Mouse (Mus musculus): ENCODE measurements around the gene Rfx7. TPM values are rescaled to one million over a fixed set of nuclear protein-coding genes. Genes with fewer than 3 reads are reported as not detected.
A peak's percentile ranks its signal among the peaks of the same experiment; 100 is the strongest.

Gene Rfx7
- 12.6 and 13.9 TPM in 2 replicates for polyA plus RNA-seq (2014; fragmentation: Nextera tagmentation; extraction: Ambion mirVana)

DNA sequence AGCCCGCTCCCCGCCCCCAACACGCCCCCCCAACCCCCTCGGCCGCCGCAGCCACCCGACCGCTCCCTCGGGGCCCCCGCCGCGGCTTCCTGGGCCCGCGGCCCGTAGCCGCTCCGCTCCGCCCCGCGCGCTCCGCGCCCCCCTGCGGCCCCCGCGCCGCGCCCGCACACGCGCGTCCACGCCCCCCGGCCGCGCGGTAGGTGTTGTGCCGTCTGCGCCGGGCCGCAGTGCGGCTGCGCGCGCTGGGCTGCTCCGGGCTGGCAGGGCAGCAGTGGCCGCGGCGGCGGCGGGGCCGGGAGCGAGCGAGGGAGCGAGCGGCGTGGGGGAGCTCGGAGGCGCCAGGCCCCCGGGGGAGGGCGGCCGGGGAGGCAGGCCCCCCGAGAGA is at the start of gene Rfx7:
Gene Rfx7, plus strand, starts transcription at position 245 of the 385 bp plus-strand sequence.
- DNase-seq (ENCODE audit: low spot score) = peak; percentile 91
- H3K9me3 ChIP-seq (ENCODE audit: control insufficient read depth, low read length) = no peaks in the 10 kb centered on the region

DNA sequence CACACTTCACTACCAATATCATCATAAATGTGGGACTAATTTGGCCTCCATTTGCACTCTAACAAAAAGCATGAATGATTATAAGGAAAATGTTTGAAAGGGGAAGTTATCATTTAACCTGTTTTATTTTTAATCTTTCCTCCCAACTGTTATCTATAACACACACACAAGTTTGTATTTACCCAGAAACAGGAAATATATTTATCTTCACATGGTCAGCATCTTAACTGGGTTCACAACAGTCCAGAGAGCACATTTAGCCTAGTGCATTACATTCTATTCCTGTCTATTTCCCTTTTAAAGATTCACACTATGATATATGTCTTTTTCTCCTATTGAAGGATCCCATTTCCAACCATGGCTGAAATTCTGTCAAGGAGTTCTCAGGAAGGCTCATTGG is 43.5 kb upstream of the Rfx7 start:
- no peak overlapping the region for H3K9ac ChIP-seq (ENCODE audit: low read depth, low read length)
- ATAC-seq (ENCODE audit: low read depth) (no peak), DNase-seq (ENCODE audit: low spot score) (no peak)
- peaks cover 5% of the 10 kb centered on the region for H3K4me1 ChIP-seq (ENCODE audit: control insufficient read depth, insufficient read depth, low read length)
- H3K27ac ChIP-seq (replicated peaks; ENCODE audit: low read depth, low read length) = no peak overlapping the region
- no peaks in the 10 kb centered on the region for H3K27me3 ChIP-seq (replicated peaks; ENCODE audit: control insufficient read depth, insufficient read depth, low read length)
- H3K4me2 ChIP-seq (ENCODE audit: low read depth, low read length) = no peak overlapping the region
- H3K4me3 ChIP-seq (ENCODE audit: low read depth, low read length) = no peak overlapping the region
- peaks cover 14% of the 10 kb centered on the region; the same call in 1 of the 2 replicates for H3K36me3 ChIP-seq (ENCODE audit: control insufficient read depth, insufficient read depth, low read length)
- H3K9me3 ChIP-seq (ENCODE audit: control insufficient read depth, low read length) = no peaks in the 10 kb centered on the region

More for the DNA sequence above, at the start of gene Rfx7:
- Histone ChIP-seq H3K9ac (ENCODE audit: low read depth, low read length) (peak within 1 kb of the TSS; percentile 98), H3K27ac (replicated peaks; ENCODE audit: low read depth, low read length) (peak within 1 kb of the TSS; percentile 99), H3K4me1 (ENCODE audit: control insufficient read depth, insufficient read depth, low read length) (peaks cover 15% of the 10 kb centered on the region), H3K36me3 (ENCODE audit: control insufficient read depth, insufficient read depth, low read length) (no peaks in the 10 kb centered on the region), H3K4me3 (ENCODE audit: low read depth, low read length) (peak within 1 kb of the TSS; percentile 92), H3K4me2 (ENCODE audit: low read depth, low read length) (peak within 1 kb of the TSS; percentile 76), H3K27me3 (replicated peaks; ENCODE audit: control insufficient read depth, insufficient read depth, low read length) (no peaks in the 10 kb centered on the region)
- peak; percentile 92 for ATAC-seq (ENCODE audit: low read depth)
- WGBS = 2% methylated on average over 12 of the region's 63 CpGs

DNA sequence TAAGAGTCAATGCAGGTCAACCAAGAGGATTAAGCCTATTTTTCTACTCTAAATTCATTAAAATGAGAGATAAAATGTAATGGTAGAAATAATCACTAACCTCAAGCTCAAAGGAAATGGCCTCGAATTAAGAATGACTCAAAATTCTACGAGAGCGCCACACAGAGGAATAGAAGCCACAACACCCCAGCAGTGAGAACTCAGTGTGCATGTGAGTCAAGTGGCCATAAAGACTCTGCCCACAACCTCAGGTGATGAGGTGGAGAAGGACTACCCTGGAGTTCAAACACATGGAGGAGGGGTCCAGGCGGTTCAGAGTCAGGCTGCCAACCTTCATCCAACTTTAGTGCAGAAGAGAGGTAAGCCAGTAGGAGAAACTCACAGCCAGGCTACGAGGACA is 42.9 kb upstream of the Rfx7 start:
- Histone ChIP-seq H3K27ac (replicated peaks; ENCODE audit: low read depth, low read length) (no peak overlapping the region), H3K4me1 (ENCODE audit: control insufficient read depth, insufficient read depth, low read length) (peaks cover 5% of the 10 kb centered on the region), H3K27me3 (replicated peaks; ENCODE audit: control insufficient read depth, insufficient read depth, low read length) (no peaks in the 10 kb centered on the region), H3K4me2 (ENCODE audit: low read depth, low read length) (no peak overlapping the region), H3K36me3 (ENCODE audit: control insufficient read depth, insufficient read depth, low read length) (peaks cover 14% of the 10 kb centered on the region; the same call in 1 of the 2 replicates), H3K4me3 (ENCODE audit: low read depth, low read length) (no peak overlapping the region), H3K9me3 (ENCODE audit: control insufficient read depth, low read length) (no peaks in the 10 kb centered on the region), H3K9ac (ENCODE audit: low read depth, low read length) (no peak overlapping the region)
- ATAC-seq (ENCODE audit: low read depth) = no peak
- WGBS = 88% methylated on average over 5 of the region's 5 CpGs
- DNase-seq (ENCODE audit: low spot score) = no peak

DNA sequence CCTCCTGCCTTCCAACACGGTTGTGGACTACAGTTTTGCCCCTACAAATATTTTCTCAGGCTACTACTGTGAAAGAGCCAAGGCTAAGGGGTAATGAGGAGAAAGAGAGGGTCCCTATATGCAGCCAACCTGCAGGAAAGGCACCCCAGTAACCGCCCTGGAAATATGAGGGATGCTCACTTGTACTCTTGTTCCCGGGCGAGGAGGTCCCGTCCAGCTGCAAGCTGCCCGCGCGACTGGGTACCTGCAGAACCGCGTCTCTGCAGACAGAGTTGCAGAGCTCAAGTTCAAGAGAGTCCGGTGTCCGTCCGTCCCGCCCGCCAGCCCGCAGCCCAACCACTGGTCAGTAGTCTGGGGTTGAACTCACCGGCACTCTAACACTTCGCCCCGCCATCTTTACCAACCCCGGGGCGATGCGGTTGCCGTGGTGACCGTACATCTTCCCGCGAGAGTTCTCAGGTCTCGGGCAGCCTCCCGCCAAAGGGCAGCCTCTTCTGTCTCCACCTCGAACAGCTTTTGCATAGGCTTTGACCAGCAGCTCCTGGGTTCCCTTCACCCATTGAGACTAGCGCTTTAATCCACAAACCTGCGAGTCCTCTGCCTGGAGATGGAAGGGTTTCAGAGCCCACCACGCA is 40.4 kb upstream of the Rfx7 start:
- H3K27me3 ChIP-seq (replicated peaks; ENCODE audit: control insufficient read depth, insufficient read depth, low read length) = no peaks in the 10 kb centered on the region
- H3K4me2 ChIP-seq (ENCODE audit: low read depth, low read length) = peak overlapping the region; percentile 73
- WGBS = under 1% methylated on average over 32 of the region's 32 CpGs
- no peaks in the 10 kb centered on the region for H3K9me3 ChIP-seq (ENCODE audit: control insufficient read depth, low read length)
- H3K36me3 ChIP-seq (ENCODE audit: control insufficient read depth, insufficient read depth, low read length) = peaks cover 9% of the 10 kb centered on the region; the same call in 1 of the 2 replicates
- H3K4me1 ChIP-seq (ENCODE audit: control insufficient read depth, insufficient read depth, low read length) = peaks cover 5% of the 10 kb centered on the region
- H3K4me3 ChIP-seq (ENCODE audit: low read depth, low read length) = peak overlapping the region; percentile 64
- peak; percentile 99 for ATAC-seq (ENCODE audit: low read depth)
- H3K9ac ChIP-seq (ENCODE audit: low read depth, low read length) = peak overlapping the region; percentile 75
- peak; percentile 93 for DNase-seq (ENCODE audit: low spot score)
- H3K27ac ChIP-seq (replicated peaks; ENCODE audit: low read depth, low read length) = peak overlapping the region; percentile 80

DNA sequence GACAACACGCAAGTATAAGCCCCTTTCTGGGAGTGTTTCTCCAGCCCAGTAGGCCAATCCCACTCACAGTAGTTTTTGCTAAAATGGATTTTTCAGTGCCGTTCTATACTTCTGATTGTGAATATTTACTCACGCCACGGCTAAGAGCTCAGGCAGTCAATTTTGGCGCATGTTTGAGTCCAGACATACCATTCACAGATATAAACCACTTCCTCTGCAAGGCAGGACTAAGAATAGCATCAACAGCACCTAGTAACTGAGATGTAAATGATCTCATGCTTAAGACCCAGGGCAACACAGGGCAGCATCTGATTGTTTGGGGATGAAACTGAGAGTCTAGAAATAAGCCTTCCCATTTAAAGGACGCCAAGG is 39.9 kb upstream of the Rfx7 start, which contains the start of gene Tex9:
Gene Tex9, minus strand, starts transcription at position 19 of the 372 bp plus-strand sequence.
- WGBS = 16% methylated on average over 6 of the region's 6 CpGs
- peaks cover 5% of the 10 kb centered on the region for H3K4me1 ChIP-seq (ENCODE audit: control insufficient read depth, insufficient read depth, low read length)
- H3K4me2 ChIP-seq (ENCODE audit: low read depth, low read length) = peak within 1 kb of the TSS; percentile 73
- no peaks in the 10 kb centered on the region for H3K9me3 ChIP-seq (ENCODE audit: control insufficient read depth, low read length)
- H3K4me3 ChIP-seq (ENCODE audit: low read depth, low read length) = peak within 1 kb of the TSS; percentile 64
- DNase-seq (ENCODE audit: low spot score) = peak; percentile 25
- ATAC-seq (ENCODE audit: low read depth) = peak; percentile 66
- H3K27me3 ChIP-seq (replicated peaks; ENCODE audit: control insufficient read depth, insufficient read depth, low read length) = no peaks in the 10 kb centered on the region
- peak within 1 kb of the TSS; percentile 75 for H3K9ac ChIP-seq (ENCODE audit: low read depth, low read length)
- H3K36me3 ChIP-seq (ENCODE audit: control insufficient read depth, insufficient read depth, low read length) = peaks cover 4% of the 10 kb centered on the region; the same call in 1 of the 2 replicates
- peak within 1 kb of the TSS; percentile 80 for H3K27ac ChIP-seq (replicated peaks; ENCODE audit: low read depth, low read length)

DNA sequence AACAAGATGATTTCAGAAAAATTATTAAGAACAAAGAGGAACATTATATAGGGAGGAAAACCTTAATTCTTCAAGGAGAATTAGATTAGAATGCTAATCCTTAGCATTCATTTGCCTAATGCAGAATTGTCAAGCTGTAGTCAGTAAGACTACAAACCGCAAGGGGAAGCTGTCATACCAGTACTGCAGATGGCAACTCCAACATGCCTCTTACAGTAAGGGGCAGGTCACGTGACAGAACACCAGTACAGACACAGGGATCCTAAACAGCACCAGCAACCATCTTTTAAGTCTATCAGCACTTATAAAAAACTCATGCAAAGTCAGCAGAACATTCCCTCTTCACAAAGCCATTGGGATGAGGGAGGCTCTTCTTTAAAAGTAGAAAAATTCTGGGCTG is 38.6 kb upstream of the Rfx7 start:
- no peaks in the 10 kb centered on the region for H3K27me3 ChIP-seq (replicated peaks; ENCODE audit: control insufficient read depth, insufficient read depth, low read length)
- H3K9me3 ChIP-seq (ENCODE audit: control insufficient read depth, low read length) = no peaks in the 10 kb centered on the region
- no peak for DNase-seq (ENCODE audit: low spot score)
- no peaks in the 10 kb centered on the region for H3K36me3 ChIP-seq (ENCODE audit: control insufficient read depth, insufficient read depth, low read length)
- H3K4me1 ChIP-seq (ENCODE audit: control insufficient read depth, insufficient read depth, low read length) = peaks cover 5% of the 10 kb centered on the region
- H3K9ac ChIP-seq (ENCODE audit: low read depth, low read length) = no peak overlapping the region
- H3K4me2 ChIP-seq (ENCODE audit: low read depth, low read length) = no peak overlapping the region
- 84% methylated on average over 2 of the region's 2 CpGs for WGBS
- no peak overlapping the region for H3K27ac ChIP-seq (replicated peaks; ENCODE audit: low read depth, low read length)
- H3K4me3 ChIP-seq (ENCODE audit: low read depth, low read length) = no peak overlapping the region
- no peak for ATAC-seq (ENCODE audit: low read depth)

DNA sequence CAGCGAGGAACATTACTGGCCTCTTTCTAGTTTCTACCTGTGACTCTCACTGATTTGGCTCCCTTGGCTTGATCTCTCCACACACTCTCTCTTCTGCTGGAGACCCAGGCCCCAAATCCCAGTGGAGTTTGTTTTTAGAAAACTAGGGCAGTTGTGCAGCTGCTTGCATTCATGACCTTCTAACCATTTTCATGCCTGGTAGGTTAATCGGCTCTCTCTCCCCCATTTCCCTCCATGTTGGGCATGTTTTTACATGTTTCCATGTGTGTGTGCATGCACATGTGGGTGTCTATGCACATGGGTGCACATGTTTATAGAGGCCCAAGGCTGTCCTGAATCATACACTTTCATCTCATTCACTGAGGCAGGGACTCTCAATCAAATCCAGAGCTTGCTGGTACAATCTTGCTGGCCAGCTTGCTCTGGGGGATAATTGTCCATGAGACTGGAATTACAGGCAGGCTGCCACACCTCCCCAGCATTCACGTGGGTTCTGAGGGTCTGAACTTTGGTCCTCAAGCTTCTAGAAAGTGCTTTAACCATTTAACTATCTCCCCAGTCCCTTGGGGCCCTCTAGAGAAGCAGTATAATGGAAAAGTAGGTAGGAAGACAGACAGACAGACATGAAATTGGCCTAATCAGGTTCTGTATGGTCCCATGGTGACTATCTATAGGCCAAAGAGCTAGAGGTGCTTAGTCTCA is 37.9 kb upstream of the Rfx7 start:
- H3K9ac ChIP-seq (ENCODE audit: low read depth, low read length) = no peak overlapping the region
- no peaks in the 10 kb centered on the region for H3K9me3 ChIP-seq (ENCODE audit: control insufficient read depth, low read length)
- peaks cover 5% of the 10 kb centered on the region for H3K4me1 ChIP-seq (ENCODE audit: control insufficient read depth, insufficient read depth, low read length)
- no peak for DNase-seq (ENCODE audit: low spot score)
- no peaks in the 10 kb centered on the region for H3K27me3 ChIP-seq (replicated peaks; ENCODE audit: control insufficient read depth, insufficient read depth, low read length)
- no peaks in the 10 kb centered on the region for H3K36me3 ChIP-seq (ENCODE audit: control insufficient read depth, insufficient read depth, low read length)
- H3K27ac ChIP-seq (replicated peaks; ENCODE audit: low read depth, low read length) = no peak overlapping the region
- no peak overlapping the region for H3K4me3 ChIP-seq (ENCODE audit: low read depth, low read length)
- no peak overlapping the region for H3K4me2 ChIP-seq (ENCODE audit: low read depth, low read length)
- 78% methylated on average over 3 of the region's 3 CpGs for WGBS
- ATAC-seq (ENCODE audit: low read depth) = no peak

DNA sequence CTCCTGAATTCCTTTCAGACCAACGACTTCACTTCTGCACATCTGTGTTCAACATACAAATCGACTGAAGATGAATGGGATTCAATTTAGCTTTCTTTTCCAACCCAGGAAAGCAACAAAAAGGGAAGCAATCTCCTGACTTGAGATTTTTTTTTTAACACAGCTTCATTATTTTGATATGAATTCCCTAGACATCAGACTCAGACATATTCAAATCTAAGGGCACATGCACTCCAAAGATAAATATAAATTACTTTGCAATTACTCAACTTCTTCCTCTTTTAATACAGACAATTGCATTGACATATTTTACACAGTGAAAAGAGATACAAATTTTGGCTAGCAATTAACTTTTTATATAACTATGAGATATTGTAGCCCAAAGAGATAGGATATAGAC is 35.3 kb upstream of the Rfx7 start:
- no peak overlapping the region for H3K27ac ChIP-seq (replicated peaks; ENCODE audit: low read depth, low read length)
- WGBS = 61% methylated on average over 2 of the region's 2 CpGs
- no peaks in the 10 kb centered on the region for H3K9me3 ChIP-seq (ENCODE audit: control insufficient read depth, low read length)
- no peak overlapping the region for H3K9ac ChIP-seq (ENCODE audit: low read depth, low read length)
- no peak overlapping the region for H3K4me2 ChIP-seq (ENCODE audit: low read depth, low read length)
- no peaks in the 10 kb centered on the region for H3K27me3 ChIP-seq (replicated peaks; ENCODE audit: control insufficient read depth, insufficient read depth, low read length)
- DNase-seq (ENCODE audit: low spot score) (no peak), ATAC-seq (ENCODE audit: low read depth) (no peak)
- H3K4me1 ChIP-seq (ENCODE audit: control insufficient read depth, insufficient read depth, low read length) = peaks cover 5% of the 10 kb centered on the region
- no peak overlapping the region for H3K4me3 ChIP-seq (ENCODE audit: low read depth, low read length)
- no peaks in the 10 kb centered on the region for H3K36me3 ChIP-seq (ENCODE audit: control insufficient read depth, insufficient read depth, low read length)
